Mouse (Mus musculus): Measurements from ENCODE around the gene Ipo13.

GRCm38 (mm10) chr4:117904094-117904493, 10.7 kb downstream of the Ipo13 start:
- TF ChIP-seq GATA1 (IDR thresholded peaks at IDR 0.05; ENCODE audit: borderline replicate concordance, low read length): no peak
- no peak for TF ChIP-seq FLI1 (IDR thresholded peaks at IDR 0.05; ENCODE audit: low read length)
